8 mouse cellular contexts compared by ENCODE assay signal in genomic region chr8:4325751-4326036, GRCm38 (mm10). TPM values are rescaled to one million over a fixed set of nuclear protein-coding genes. Genes with fewer than 3 reads are reported as not detected.
DNase-seq lines count a peak whose midpoint lies in the region; ATAC-seq lines count a peak whose summit lies in the region.

No protein-coding gene starts in this region.

- peak overlapping the region; percentile 77 for H3K9ac ChIP-seq in heart, embryonic 16.5 days (ENCODE audit: low read length)

- no peaks in the 10 kb centered on the region for H3K27me3 ChIP-seq in heart, embryonic 16.5 days (ENCODE audit: control insufficient read depth, insufficient read depth, low read length)
- H3K27me3 ChIP-seq in hindbrain, embryonic 10.5 days (ENCODE audit: insufficient read depth, poor library complexity, severe bottlenecking), result no peaks in the 10 kb centered on the region
- no peaks in the 10 kb centered on the region for H3K27me3 ChIP-seq in midbrain, embryonic 10.5 days (ENCODE audit: low read depth, poor library complexity, severe bottlenecking)

- WGBS in heart, embryonic 16.5 days, result 19% methylated on average over 7 of the region's 7 CpGs
- 52% methylated on average over 7 of the region's 7 CpGs for WGBS in hindbrain, embryonic 10.5 days
- WGBS in midbrain, embryonic 10.5 days, result 50% methylated on average over 7 of the region's 7 CpGs

- peak overlapping the region; percentile 85 for H3K27ac ChIP-seq in heart, embryonic 16.5 days (ENCODE audit: low read length)
- peak overlapping the region; percentile 98 for H3K27ac ChIP-seq in hindbrain, embryonic 10.5 days
- peak overlapping the region; percentile 99 for H3K27ac ChIP-seq in midbrain, embryonic 10.5 days (replicated peaks)

- no peak for DNase-seq in heart, postnatal 36 days
- peak; percentile 21 for DNase-seq in MN1 (ENCODE audit: low spot score)
- DNase-seq in hindbrain, embryonic 10.5 days (ENCODE audit: low spot score), result no peak
- DNase-seq in midbrain, embryonic 10.5 days (ENCODE audit: low spot score), result no peak
- no peak for DNase-seq in urinary bladder, postnatal 14 days (ENCODE audit: low spot score)
- no peak for DNase-seq in gastrocnemius, adult 8-10 months (ENCODE audit: low spot score in 2 of 2)

- H3K36me3 ChIP-seq in heart, embryonic 16.5 days (ENCODE audit: control insufficient read depth, insufficient read depth), result peaks cover 24% of the 10 kb centered on the region
- H3K36me3 ChIP-seq in hindbrain, embryonic 10.5 days, result peaks cover 66% of the 10 kb centered on the region
- H3K36me3 ChIP-seq in midbrain, embryonic 10.5 days, result peaks cover 71% of the 10 kb centered on the region

- no peaks in the 10 kb centered on the region for H3K9me3 ChIP-seq in heart, embryonic 16.5 days (replicated peaks; ENCODE audit: control insufficient read depth, low read length)
- H3K9me3 ChIP-seq in hindbrain, embryonic 10.5 days, result no peaks in the 10 kb centered on the region
- no peaks in the 10 kb centered on the region for H3K9me3 ChIP-seq in midbrain, embryonic 10.5 days (replicated peaks)

- ATAC-seq in heart, embryonic 16.5 days (replicated peaks; ENCODE audit: extremely low read depth, insufficient read depth, low FRiP score), result no peak
- ATAC-seq in cerebellum, adult (ENCODE audit: insufficient number of reproducible peaks, low FRiP score, low TSS enrichment), result no peak

- H3K4me3 ChIP-seq in heart, embryonic 16.5 days (ENCODE audit: low read length), result peak overlapping the region; percentile 98
- peak overlapping the region; percentile 97 for H3K4me3 ChIP-seq in hindbrain, embryonic 10.5 days
- peak overlapping the region; percentile 82 for H3K4me3 ChIP-seq in midbrain, embryonic 10.5 days

- peak overlapping the region; percentile 77 for H3K4me2 ChIP-seq in heart, embryonic 16.5 days (ENCODE audit: low read depth, low read length)

- H3K4me1 ChIP-seq in heart, embryonic 16.5 days (ENCODE audit: control insufficient read depth, insufficient read depth, low read length), result peaks cover 35% of the 10 kb centered on the region
- peaks cover 25% of the 10 kb centered on the region for H3K4me1 ChIP-seq in hindbrain, embryonic 10.5 days (replicated peaks)
- H3K4me1 ChIP-seq in midbrain, embryonic 10.5 days, result peaks cover 29% of the 10 kb centered on the region

- intact Hi-C loops in heart, postnatal 36 days (cut with DNase I), result loop anchor here (5.0 kb wide), 2 partner anchors 158 to 352 kb away; partner anchors contain the start of gene Evi5l

RNA-seq across cellular contexts. Expression of gene Elavl1, which starts 0.5 kb away (rescaled TPM):
- polyA plus RNA-seq in heart, embryonic 16.5 days (2015; fragmentation: Nextera tagmentation; extraction: Ambion mirVana), result 155 and 168 TPM in 2 replicates
- 10 to 100 TPM; 50.2 to 52.8 TPM for total RNA-seq in heart, postnatal 36 days (2021)
- 306 and 336 TPM in 2 replicates for polyA plus RNA-seq in hindbrain, embryonic 10.5 days (2016; fragmentation: Nextera tagmentation; extraction: Ambion mirVana)
- polyA plus RNA-seq in midbrain, embryonic 10.5 days (2016; fragmentation: Nextera tagmentation; extraction: Ambion mirVana), result 339 and 364 TPM in 2 replicates
- 10 to 100 TPM; 39.7 to 49.1 (median 44.2) TPM for total RNA-seq in gastrocnemius, adult 8-10 months (2022)

RNA-seq across cellular contexts. Expression of gene Ccl25, which starts 0.7 kb away (rescaled TPM):
- 40.8 and 79.9 TPM in 2 replicates for polyA plus RNA-seq in heart, embryonic 16.5 days (2015; fragmentation: Nextera tagmentation; extraction: Ambion mirVana)
- 1 to 10 TPM; 3.4 to 4.2 TPM for total RNA-seq in heart, postnatal 36 days (2021)
- polyA plus RNA-seq in hindbrain, embryonic 10.5 days (2016; fragmentation: Nextera tagmentation; extraction: Ambion mirVana), result 22.6 and 24.0 TPM in 2 replicates
- 23.2 and 24.5 TPM in 2 replicates for polyA plus RNA-seq in midbrain, embryonic 10.5 days (2016; fragmentation: Nextera tagmentation; extraction: Ambion mirVana)
- total RNA-seq in gastrocnemius, adult 8-10 months (2022), result 10 to 100 TPM in 2 of 4 experiments, 1 to 10 TPM in 2; 6.1 to 12.3 (median 10.1) TPM

RNA-seq across cellular contexts. Expression of gene Timm44, which starts 50.0 kb away (rescaled TPM):
- 70.6 and 75.5 TPM in 2 replicates for polyA plus RNA-seq in heart, embryonic 16.5 days (2015; fragmentation: Nextera tagmentation; extraction: Ambion mirVana)
- total RNA-seq in heart, postnatal 36 days (2021), result 100 to 1,000 TPM; 107 to 126 TPM
- polyA plus RNA-seq in hindbrain, embryonic 10.5 days (2016; fragmentation: Nextera tagmentation; extraction: Ambion mirVana), result 60.6 and 67.2 TPM in 2 replicates
- polyA plus RNA-seq in midbrain, embryonic 10.5 days (2016; fragmentation: Nextera tagmentation; extraction: Ambion mirVana), result 61.9 and 66.9 TPM in 2 replicates
- 10 to 100 TPM; 53.9 to 58.7 (median 54.8) TPM for total RNA-seq in gastrocnemius, adult 8-10 months (2022)
